Mouse (Mus musculus) midbrain, embryonic 14.5 days (tissue): ENCODE measurements around the gene Tmem82. TPM values are rescaled to one million over a fixed set of nuclear protein-coding genes. Genes with fewer than 3 reads are reported as not detected.
A peak's percentile ranks its signal among the peaks of the same experiment; 100 is the strongest.

Experiments used
- ATAC-seq: fragments of 200-750 bp; cut with Nextera tagmentation; 2 replicates; pipeline ENCODE4 v1.8.0; 2017; ENCODE audit warnings: moderate number of reproducible peaks, moderate library complexity; ENCODE audit not compliant: low FRiP score, low TSS enrichment
- DNase-seq: peaks from one replicate; pipeline ENCODE4 v3.0.0-alpha.2; 2015
- H3K27ac ChIP-seq: fragments of 300-500 bp; sonication (generic); replicated peaks from 2 replicates; pipeline ENCODE4 v1.5.1; 2014; ENCODE audit warnings: mild to moderate bottlenecking, low read depth, low read length, moderate library complexity
- H3K27me3 ChIP-seq: fragments of 300-500 bp; sonication (generic); 2 replicates; pipeline ENCODE4 v1.6.1; 2014; ENCODE audit warnings: low read length, control low read depth, mixed read lengths; ENCODE audit not compliant: control insufficient read depth, insufficient read depth
- H3K36me3 ChIP-seq: fragments of 300-500 bp; sonication (generic); 2 replicates; pipeline ENCODE4 v1.6.1; 2014; ENCODE audit warnings: low read length, control low read depth; ENCODE audit not compliant: control insufficient read depth, insufficient read depth
- H3K4me1 ChIP-seq: fragments of 300-500 bp; sonication (generic); 2 replicates; pipeline ENCODE4 v1.6.1; 2014; ENCODE audit warnings: mild to moderate bottlenecking, antibody characterized with exemption, low read length, control low read depth; ENCODE audit not compliant: control insufficient read depth, insufficient read depth
- H3K4me2 ChIP-seq: fragments of 300-500 bp; sonication (generic); 2 replicates; pipeline ENCODE4 v1.6.1; 2014; ENCODE audit warnings: mild to moderate bottlenecking, low read length, moderate library complexity
- H3K4me3 ChIP-seq: fragments of 300-500 bp; sonication (generic); replicated peaks from 2 replicates; pipeline ENCODE4 v1.5.1; 2014; ENCODE audit warnings: low read depth, low read length
- H3K9ac ChIP-seq: fragments of 300-500 bp; sonication (generic); replicated peaks from 2 replicates; pipeline ENCODE4 v1.6.1; 2014; ENCODE audit warnings: mild to moderate bottlenecking, low read length, moderate library complexity
- H3K9me3 ChIP-seq: fragments of 300-500 bp; sonication (generic); 2 replicates; pipeline ENCODE4 v1.6.1; 2016; ENCODE audit warnings: low read length, control low read depth, mixed read lengths; ENCODE audit not compliant: control insufficient read depth
- WGBS: fragments of 180-500 bp; shearing (Covaris S2); extraction: QIAGEN DNeasy Blood & Tissue Kit; methylation state at CpG from one replicate; pipeline ENCODE4 v1.1.7; 2014; 5-methylcytosine and 5-hydroxymethylcytosine counted together
- polyA plus RNA-seq: library from polyadenylated mRNA; unstranded; fragments of >200 nt; fragmentation: Nextera tagmentation; extraction: Ambion mirVana; gene quantifications from 2 replicates; pipeline ENCODE4 v1.2.1, GENCODE M21; 2014

Tmem82 gene
- polyA plus RNA-seq, 1 experiment from 2014 or later: 0.16 TPM

GRCm38 (mm10) chr4:141609538-141609937 is 8.9 kb downstream of the Tmem82 start:
- H3K4me2 ChIP-seq: no peak overlapping the region
- H3K4me3 ChIP-seq: no peak overlapping the region
- H3K27ac ChIP-seq: no peak overlapping the region
- no peaks in the 10 kb centered on the region for H3K27me3 ChIP-seq
- ATAC-seq (no peak), DNase-seq (no peak)
- no peaks in the 10 kb centered on the region for H3K36me3 ChIP-seq
- no peaks in the 10 kb centered on the region for H3K9me3 ChIP-seq
- no peaks in the 10 kb centered on the region for H3K4me1 ChIP-seq
- 87% methylated on average over 6 of the region's 6 CpGs for WGBS
- no peak overlapping the region for H3K9ac ChIP-seq

GRCm38 (mm10) chr4:141605861-141606260 is 12.6 kb downstream of the Tmem82 start, which contains the start of gene Fblim1:
Gene Fblim1 (minus strand): TSS chr4:141606096.
- Histone ChIP-seq H3K9ac (no peak within 1 kb of the TSS), H3K9me3 (no peaks in the 10 kb centered on the region), H3K4me1 (no peaks in the 10 kb centered on the region), H3K36me3 (no peaks in the 10 kb centered on the region), H3K4me3 (no peak within 1 kb of the TSS), H3K27ac (no peak within 1 kb of the TSS), H3K4me2 (no peak within 1 kb of the TSS), H3K27me3 (no peaks in the 10 kb centered on the region)
- no peak for DNase-seq
- ATAC-seq: no peak
- 91% methylated on average over 11 of the region's 11 CpGs for WGBS

DNA sequence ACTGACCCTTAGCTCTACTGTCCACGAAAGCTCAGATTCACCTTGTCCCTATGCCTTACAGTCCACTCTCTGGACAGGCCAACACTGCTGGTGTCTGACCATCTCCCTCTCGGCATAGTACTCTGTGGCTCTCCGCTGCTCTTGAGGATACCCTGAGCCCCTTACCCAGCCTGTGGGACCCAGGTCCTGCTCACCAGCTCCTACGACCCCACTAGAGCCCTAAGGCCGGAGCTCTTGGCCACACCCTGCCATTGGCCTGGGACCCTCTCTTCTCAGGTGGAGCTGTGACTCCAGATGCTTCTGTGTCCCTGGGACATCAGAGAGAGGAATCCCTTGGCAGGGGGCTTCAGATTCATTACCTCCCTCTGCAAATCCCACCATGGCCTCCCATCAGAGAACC is 13.0 kb downstream of the Tmem82 start:
- WGBS: 91% methylated on average over 5 of the region's 5 CpGs
- no peak for ATAC-seq
- H3K9ac ChIP-seq: no peak overlapping the region

DNA sequence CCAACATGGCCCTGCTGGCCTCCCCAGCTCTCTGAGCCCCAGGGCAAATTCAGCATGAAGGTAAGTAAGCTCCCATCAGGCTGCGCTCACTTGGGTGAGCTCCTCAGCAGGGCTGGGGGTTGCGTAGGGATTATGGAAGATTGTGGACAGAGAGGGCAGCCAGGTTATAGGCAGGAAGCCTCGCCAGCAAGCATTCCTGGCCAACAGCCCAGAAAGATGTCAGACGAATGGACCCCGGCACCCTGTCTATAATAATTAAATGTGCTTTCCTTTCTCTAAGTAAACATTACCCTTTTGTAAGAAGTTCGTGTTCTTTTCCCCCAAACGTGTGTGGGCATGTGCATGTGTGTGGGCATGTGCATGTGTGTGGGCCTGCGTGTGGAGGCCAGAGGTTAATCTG is 13.9 kb downstream of the Tmem82 start:
- Histone ChIP-seq H3K36me3 (no peaks in the 10 kb centered on the region), H3K4me3 (no peak overlapping the region), H3K9me3 (no peaks in the 10 kb centered on the region), H3K4me2 (no peak overlapping the region), H3K4me1 (peaks cover 8% of the 10 kb centered on the region), H3K9ac (no peak overlapping the region), H3K27ac (no peak overlapping the region), H3K27me3 (no peaks in the 10 kb centered on the region)
- no peak for ATAC-seq
- no peak for DNase-seq
- 72% methylated on average over 8 of the region's 8 CpGs for WGBS

More for the DNA sequence above, 13.0 kb downstream of the Tmem82 start:
- Histone ChIP-seq H3K27me3 (no peaks in the 10 kb centered on the region), H3K4me3 (no peak overlapping the region), H3K9me3 (no peaks in the 10 kb centered on the region), H3K36me3 (no peaks in the 10 kb centered on the region), H3K27ac (no peak overlapping the region), H3K4me2 (no peak overlapping the region), H3K4me1 (peaks cover under 1% of the 10 kb centered on the region; the same call in 1 of the 2 replicates)
- no peak for DNase-seq

GRCm38 (mm10) chr4:141603921-141604320 is 14.5 kb downstream of the Tmem82 start:
- H3K9ac ChIP-seq: no peak overlapping the region
- no peak overlapping the region for H3K4me2 ChIP-seq
- WGBS: 73% methylated on average over 4 of the region's 4 CpGs
- H3K27ac ChIP-seq: no peak overlapping the region
- no peak for ATAC-seq
- DNase-seq: no peak
- no peaks in the 10 kb centered on the region for H3K9me3 ChIP-seq
- H3K4me3 ChIP-seq: no peak overlapping the region
- H3K36me3 ChIP-seq: no peaks in the 10 kb centered on the region
- H3K4me1 ChIP-seq: peaks cover 12% of the 10 kb centered on the region
- H3K27me3 ChIP-seq: no peaks in the 10 kb centered on the region

DNA sequence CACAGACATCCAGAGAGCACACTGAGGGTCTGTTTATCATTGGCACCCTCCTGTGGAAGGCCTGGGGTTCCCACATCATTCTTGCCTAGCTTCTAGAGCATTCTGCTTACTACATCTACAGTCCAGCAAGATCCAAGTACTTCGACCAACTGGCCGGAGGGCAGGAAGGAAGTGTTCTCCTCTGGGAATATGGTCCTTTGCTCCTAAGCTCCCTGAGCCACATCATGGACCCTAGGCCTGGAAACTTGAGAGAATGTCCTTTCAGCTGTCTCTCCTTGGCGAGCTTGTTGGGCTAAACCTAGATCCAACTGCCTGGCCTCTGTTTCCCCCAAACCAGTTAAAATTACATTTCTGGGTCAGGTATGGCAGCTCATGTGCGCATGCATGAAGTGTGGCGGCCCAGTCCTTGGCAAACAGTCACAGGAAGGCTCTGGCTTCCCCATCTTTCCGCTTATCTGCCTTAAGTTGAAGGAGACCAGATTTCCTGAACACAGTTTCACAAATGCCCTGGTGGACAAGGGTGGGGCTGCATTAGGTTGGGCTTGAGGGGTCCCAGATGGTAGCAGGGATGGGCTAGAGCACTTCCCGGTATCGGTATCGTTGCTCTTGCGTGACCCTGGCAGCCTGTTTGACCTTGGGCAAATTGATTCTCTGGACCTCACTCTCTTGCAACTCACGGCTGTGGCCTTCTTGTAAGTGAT is 15.8 kb downstream of the Tmem82 start:
- 85% methylated on average over 11 of the region's 11 CpGs for WGBS
- peaks cover 19% of the 10 kb centered on the region for H3K4me1 ChIP-seq
- ATAC-seq (no peak), DNase-seq (no peak)
- no peak overlapping the region for H3K9ac ChIP-seq
- H3K4me3 ChIP-seq: no peak overlapping the region
- H3K36me3 ChIP-seq: no peaks in the 10 kb centered on the region
- H3K27ac ChIP-seq: no peak overlapping the region
- no peaks in the 10 kb centered on the region for H3K9me3 ChIP-seq
- H3K27me3 ChIP-seq: no peaks in the 10 kb centered on the region
- H3K4me2 ChIP-seq: no peak overlapping the region

GRCm38 (mm10) chr4:141601148-141601862 is 17.1 kb downstream of the Tmem82 start:
- no peak overlapping the region for H3K9ac ChIP-seq
- no peaks in the 10 kb centered on the region for H3K9me3 ChIP-seq
- H3K4me1 ChIP-seq: peaks cover 19% of the 10 kb centered on the region
- ATAC-seq (no peak), DNase-seq (no peak)
- 74% methylated on average over 12 of the region's 12 CpGs for WGBS
- H3K4me2 ChIP-seq: no peak overlapping the region
- no peak overlapping the region for H3K27ac ChIP-seq
- H3K27me3 ChIP-seq: no peaks in the 10 kb centered on the region
- H3K36me3 ChIP-seq: no peaks in the 10 kb centered on the region
- H3K4me3 ChIP-seq: no peak overlapping the region

- Histone ChIP-seq H3K4me1 (peaks cover 19% of the 10 kb centered on the region), H3K9ac (no peak overlapping the region), H3K4me2 (peak overlapping the region; percentile 89), H3K9me3 (no peaks in the 10 kb centered on the region), H3K36me3 (no peaks in the 10 kb centered on the region), H3K4me3 (peak overlapping the region; percentile 56; the same call in 1 of the 2 replicates), H3K27ac (no peak overlapping the region), H3K27me3 (no peaks in the 10 kb centered on the region)
- DNase-seq: no peak
- WGBS: 25% methylated on average over 6 of the region's 6 CpGs
- no peak for ATAC-seq
These were observed 18.1 kb downstream of the Tmem82 start for GRCm38 (mm10) chr4:141600364-141600763.
